Mouse (Mus musculus) lung, postnatal 0 days (tissue): ENCODE measurements around the gene Kcnc1. TPM values are rescaled to one million over a fixed set of nuclear protein-coding genes. Genes with fewer than 3 reads are reported as not detected.

ENCODE experiments used
- ATAC-seq: fragments of 200-750 bp; cut with Nextera tagmentation; 2 replicates; pipeline ENCODE4 v1.8.0; 2017; ENCODE audit warnings: moderate library complexity
- DNase-seq: peaks from one replicate; pipeline ENCODE4 v3.0.0-alpha.2; 2016; ENCODE audit warnings: low spot score
- H3K27ac ChIP-seq: fragments of 300-500 bp; sonication (generic); 2 replicates; pipeline ENCODE4 v1.5.1; 2014; ENCODE audit warnings: antibody characterized with exemption, mild to moderate bottlenecking, low read length, mixed read lengths
- H3K27me3 ChIP-seq: fragments of 300-500 bp; sonication (generic); replicated peaks from 2 replicates; pipeline ENCODE4 v1.6.1; 2014; ENCODE audit warnings: low read length, mixed read lengths; ENCODE audit not compliant: insufficient read depth
- H3K36me3 ChIP-seq: fragments of 300-500 bp; sonication (generic); 2 replicates; pipeline ENCODE4 v1.6.1; 2014; ENCODE audit warnings: low read length, mixed read lengths; ENCODE audit not compliant: insufficient read depth
- H3K4me1 ChIP-seq: fragments of 300-500 bp; sonication (generic); 2 replicates; pipeline ENCODE4 v1.6.1; 2014; ENCODE audit warnings: antibody characterized with exemption, low read depth, low read length, mixed read lengths; ENCODE audit not compliant: insufficient read depth
- H3K4me2 ChIP-seq: fragments of 300-500 bp; sonication (generic); replicated peaks from 2 replicates; pipeline ENCODE4 v1.6.1; 2014; ENCODE audit warnings: low read depth, mild to moderate bottlenecking, low read length, moderate library complexity, mixed read lengths
- H3K4me3 ChIP-seq: fragments of 300-500 bp; sonication (generic); 2 replicates; pipeline ENCODE4 v1.5.1; 2014; ENCODE audit warnings: low read depth, low read length
- H3K9ac ChIP-seq: fragments of 300-500 bp; sonication (generic); replicated peaks from 2 replicates; pipeline ENCODE4 v1.6.1; 2014; ENCODE audit warnings: low read depth, mild to moderate bottlenecking
- H3K9me3 ChIP-seq: fragments of 300-500 bp; sonication (generic); 2 replicates; pipeline ENCODE4 v1.6.1; 2016; ENCODE audit warnings: low read length, mixed read lengths
- CTCF ChIP-seq: IDR thresholded peaks from 2 replicates; pipeline ENCODE4 v1.5.1; 2016; ENCODE audit warnings: antibody characterized with exemption, mild to moderate bottlenecking
- EP300 ChIP-seq: IDR thresholded peaks from 2 replicates; pipeline ENCODE4 v1.6.1; 2016; ENCODE audit warnings: antibody characterized with exemption, mild to moderate bottlenecking, control low read depth
- WGBS: fragments of 180-500 bp; shearing (Covaris S2); extraction: QIAGEN DNeasy Blood & Tissue Kit; methylation state at CpG from one replicate; pipeline ENCODE4 v1.1.7; 2014; 5-methylcytosine and 5-hydroxymethylcytosine counted together
- polyA plus RNA-seq: library from polyadenylated mRNA; unstranded; fragments of >200 nt; fragmentation: Nextera tagmentation; extraction: Ambion mirVana; gene quantifications from 2 replicates; pipeline ENCODE4 v1.2.1, GENCODE M21; 2015

Kcnc1 gene
- polyA plus RNA-seq, 1 experiment from 2014 or later, result 0.07 TPM

GRCm38 (mm10) chr7:46397732-46398333 lies 1.5 kb downstream of the Kcnc1 start:
- Histone ChIP-seq H3K9ac (no peak overlapping the region), H3K9me3 (no peaks in the 10 kb centered on the region), H3K4me2 (no peak overlapping the region), H3K4me3 (no peak overlapping the region), H3K27me3 (peaks cover 56% of the 10 kb centered on the region), H3K27ac (no peak overlapping the region), H3K36me3 (no peaks in the 10 kb centered on the region), H3K4me1 (peaks cover 5% of the 10 kb centered on the region; the same call in 1 of the 2 replicates)
- 12% methylated on average over 66 of the region's 70 CpGs for WGBS
- no peak for TF ChIP-seq CTCF
- TF ChIP-seq EP300, result no peak
- DNase-seq, result no peak
- ATAC-seq, result no peak

- peaks cover 5% of the 10 kb centered on the region; the same call in 1 of the 2 replicates for H3K4me1 ChIP-seq
- 43% methylated on average over 4 of the region's 4 CpGs for WGBS
- DNase-seq (no peak), ATAC-seq (no peak)
- H3K36me3 ChIP-seq, result no peaks in the 10 kb centered on the region
- no peak overlapping the region for H3K9ac ChIP-seq
- no peak overlapping the region for H3K4me2 ChIP-seq
- H3K9me3 ChIP-seq, result no peaks in the 10 kb centered on the region
- peaks cover 51% of the 10 kb centered on the region for H3K27me3 ChIP-seq
- TF ChIP-seq EP300, result no peak
- TF ChIP-seq CTCF, result no peak
- no peak overlapping the region for H3K27ac ChIP-seq
- H3K4me3 ChIP-seq, result no peak overlapping the region
These were observed 2.3 kb downstream of the Kcnc1 start for GRCm38 (mm10) chr7:46398612-46399011.

- Histone ChIP-seq H3K27me3 (peaks cover 40% of the 10 kb centered on the region), H3K36me3 (no peaks in the 10 kb centered on the region), H3K9ac (no peak overlapping the region), H3K4me1 (peaks cover 5% of the 10 kb centered on the region; the same call in 1 of the 2 replicates), H3K27ac (no peak overlapping the region), H3K9me3 (no peaks in the 10 kb centered on the region), H3K4me3 (no peak overlapping the region), H3K4me2 (no peak overlapping the region)
- DNase-seq (no peak), ATAC-seq (no peak)
- TF ChIP-seq CTCF (no peak), EP300 (no peak)
- WGBS, result 82% methylated on average over 1 of the region's 1 CpGs
These were observed 3.4 kb downstream of the Kcnc1 start for GRCm38 (mm10) chr7:46399676-46400075.

- Histone ChIP-seq H3K4me2 (no peak overlapping the region), H3K27me3 (peaks cover 34% of the 10 kb centered on the region), H3K36me3 (no peaks in the 10 kb centered on the region), H3K4me3 (no peak overlapping the region), H3K4me1 (peaks cover 5% of the 10 kb centered on the region; the same call in 1 of the 2 replicates), H3K27ac (no peak overlapping the region), H3K9me3 (no peaks in the 10 kb centered on the region), H3K9ac (no peak overlapping the region)
- no peak for DNase-seq
- no peak for TF ChIP-seq CTCF
- TF ChIP-seq EP300, result no peak
- WGBS, result 50% methylated on average over 7 of the region's 8 CpGs
- no peak for ATAC-seq
These were observed 4.0 kb downstream of the Kcnc1 start for GRCm38 (mm10) chr7:46400346-46400745.

GRCm38 (mm10) chr7:46401371-46402180 lies 5.3 kb downstream of the Kcnc1 start:
- ATAC-seq (no peak), DNase-seq (no peak)
- TF ChIP-seq EP300 (no peak), CTCF (no peak)
- Histone ChIP-seq H3K27me3 (peaks cover 23% of the 10 kb centered on the region), H3K4me3 (no peak overlapping the region), H3K36me3 (no peaks in the 10 kb centered on the region), H3K4me1 (no peaks in the 10 kb centered on the region), H3K9ac (no peak overlapping the region), H3K27ac (no peak overlapping the region), H3K9me3 (no peaks in the 10 kb centered on the region), H3K4me2 (no peak overlapping the region)
- 54% methylated on average over 3 of the region's 3 CpGs for WGBS

GRCm38 (mm10) chr7:46403616-46404485 lies 7.6 kb downstream of the Kcnc1 start:
- Histone ChIP-seq H3K9ac (no peak overlapping the region), H3K4me2 (no peak overlapping the region), H3K4me3 (no peak overlapping the region), H3K9me3 (no peaks in the 10 kb centered on the region), H3K36me3 (no peaks in the 10 kb centered on the region), H3K4me1 (no peaks in the 10 kb centered on the region), H3K27ac (no peak overlapping the region), H3K27me3 (no peaks in the 10 kb centered on the region)
- 74% methylated on average over 15 of the region's 15 CpGs for WGBS
- ATAC-seq, result no peak
- TF ChIP-seq EP300 (no peak), CTCF (no peak)
- DNase-seq, result no peak
